Mouse (Mus musculus) cortical plate, adult 2 months (tissue): ENCODE results near the gene Phtf1. TPM values are rescaled to one million over a fixed set of nuclear protein-coding genes. Genes with fewer than 3 reads are reported as not detected.

Experiments
- H3K27ac ChIP-seq: fragments of 200-500 bp; 2 replicates; pipeline ENCODE4 v1.5.1; 2012; ENCODE audit warnings: low read length, control low read depth, inconsistent platforms; ENCODE audit not compliant: insufficient read depth
- H3K4me1 ChIP-seq: fragments of 200-500 bp; 2 replicates; pipeline ENCODE4 v1.6.1; 2011; ENCODE audit warnings: low read length; ENCODE audit not compliant: control insufficient read depth, insufficient read depth
- H3K4me3 ChIP-seq: fragments of 200-500 bp; 2 replicates; pipeline ENCODE4 v1.5.1; 2011; ENCODE audit warnings: mild to moderate bottlenecking, low read length, control low read depth; ENCODE audit not compliant: insufficient read depth
- CTCF ChIP-seq: fragments of 200-500 bp; IDR thresholded peaks from 2 replicates; pipeline ENCODE4 v1.5.1; 2011; ENCODE audit warnings: mild to moderate bottlenecking, control low read depth, low read length; ENCODE audit not compliant: insufficient read depth; ENCODE audit errors: extremely low read depth
- POLR2A ChIP-seq: fragments of 200-500 bp; IDR thresholded peaks from 2 replicates; pipeline ENCODE4 v1.6.1; 2011; ENCODE audit warnings: mild to moderate bottlenecking, low read length, control low read depth; ENCODE audit not compliant: insufficient read depth; ENCODE audit errors: extremely low read depth
- polyA plus RNA-seq: library from polyadenylated mRNA; depleted of rRNA; stranded (reverse); fragments of >200 nt; gene quantifications from 2 replicates; pipeline ENCODE4 v1.2.3, GENCODE M21; 2012; rRNA removed

Gene Phtf1
- polyA plus RNA-seq, 1 experiment: 25.3 TPM

DNA sequence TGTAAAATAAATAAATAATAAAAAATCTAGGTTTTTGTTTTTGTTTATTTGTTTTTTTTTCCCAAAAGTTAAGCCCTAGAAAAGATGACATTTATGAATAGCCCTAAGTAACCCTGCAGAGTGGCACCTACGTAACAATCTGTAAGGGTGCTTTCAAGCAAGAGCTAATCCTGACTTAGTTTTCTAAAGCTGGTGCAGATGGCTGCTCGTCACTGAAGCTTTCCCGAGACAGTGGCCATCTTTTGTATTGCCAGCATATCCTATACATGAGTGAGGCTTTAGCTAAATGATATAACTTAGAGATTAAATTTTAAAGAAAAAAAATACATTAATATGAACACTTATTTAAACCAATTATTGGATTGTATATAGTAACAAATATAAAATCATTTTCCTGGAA is 50.0 kb downstream of the Phtf1 start:
- Histone ChIP-seq H3K4me3 (no peak overlapping the region), H3K27ac (no peak overlapping the region), H3K4me1 (no peaks in the 10 kb centered on the region)
- TF ChIP-seq CTCF (no peak), POLR2A (no peak)

DNA sequence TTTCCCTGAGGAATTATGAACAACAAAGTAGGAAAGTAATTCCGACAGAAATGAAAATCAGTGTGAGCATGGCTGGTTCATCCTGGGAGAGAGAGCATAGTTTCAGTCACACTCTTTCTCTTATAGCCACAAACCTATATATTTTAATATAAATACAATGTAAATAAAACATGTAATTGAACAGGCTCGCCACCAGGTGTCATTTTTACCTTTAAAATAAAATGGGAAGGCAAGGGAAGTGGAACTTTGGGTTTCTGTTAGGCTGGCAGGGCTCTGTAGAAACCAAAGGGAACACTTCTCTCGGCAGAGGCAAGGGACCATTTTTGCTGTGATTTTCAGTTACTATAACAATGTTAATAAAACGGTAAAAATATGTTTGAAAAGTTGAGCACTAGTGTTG is 51.5 kb downstream of the Phtf1 start:
- H3K27ac ChIP-seq: no peak overlapping the region
- no peaks in the 10 kb centered on the region for H3K4me1 ChIP-seq
- H3K4me3 ChIP-seq: no peak overlapping the region
- TF ChIP-seq CTCF (no peak), POLR2A (no peak)

DNA sequence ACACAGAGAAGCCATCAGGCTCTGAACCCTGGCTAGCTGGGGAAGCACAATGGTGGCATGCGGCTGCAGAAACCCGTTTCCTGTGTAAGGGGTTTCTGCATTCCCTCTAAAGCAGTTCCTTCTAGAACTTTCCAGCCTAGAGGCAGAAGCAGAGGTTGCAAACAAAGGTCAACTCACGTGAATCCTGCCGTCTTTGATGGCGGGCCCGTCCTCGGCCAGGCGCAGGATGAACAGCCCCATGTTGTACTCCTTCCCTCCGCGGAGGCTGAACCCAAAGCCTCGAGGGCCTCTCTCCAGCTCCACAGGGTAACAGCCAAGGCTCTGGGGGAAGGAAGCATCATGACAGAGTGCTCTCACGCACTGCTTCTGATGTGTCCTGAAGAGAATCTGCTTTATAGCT is 52.2 kb downstream of the Phtf1 start:
- Histone ChIP-seq H3K27ac (no peak overlapping the region), H3K4me1 (no peaks in the 10 kb centered on the region), H3K4me3 (no peak overlapping the region)
- TF ChIP-seq POLR2A (no peak), CTCF (no peak)

DNA sequence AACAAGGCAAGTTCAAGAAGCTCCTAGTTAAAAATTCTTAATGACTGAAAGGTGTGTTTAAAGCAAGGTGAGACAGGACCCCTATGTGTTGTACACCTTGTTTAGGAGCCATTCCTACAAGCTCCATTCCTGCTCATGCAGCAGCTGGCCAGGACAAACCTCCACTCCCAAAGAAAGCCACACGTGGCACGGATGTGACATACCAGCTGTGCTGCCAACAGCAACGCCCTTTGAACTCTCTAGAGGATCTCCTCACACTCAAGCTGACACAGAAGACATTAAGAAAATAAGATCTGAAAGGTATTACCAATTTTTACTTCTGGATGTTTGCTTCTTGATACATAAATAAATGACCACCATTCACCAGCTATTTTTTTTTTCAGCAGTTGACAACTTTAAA is 59.0 kb downstream of the Phtf1 start:
- Histone ChIP-seq H3K4me1 (no peaks in the 10 kb centered on the region), H3K4me3 (no peak overlapping the region), H3K27ac (no peak overlapping the region)
- no peak for TF ChIP-seq CTCF
- TF ChIP-seq POLR2A: no peak

DNA sequence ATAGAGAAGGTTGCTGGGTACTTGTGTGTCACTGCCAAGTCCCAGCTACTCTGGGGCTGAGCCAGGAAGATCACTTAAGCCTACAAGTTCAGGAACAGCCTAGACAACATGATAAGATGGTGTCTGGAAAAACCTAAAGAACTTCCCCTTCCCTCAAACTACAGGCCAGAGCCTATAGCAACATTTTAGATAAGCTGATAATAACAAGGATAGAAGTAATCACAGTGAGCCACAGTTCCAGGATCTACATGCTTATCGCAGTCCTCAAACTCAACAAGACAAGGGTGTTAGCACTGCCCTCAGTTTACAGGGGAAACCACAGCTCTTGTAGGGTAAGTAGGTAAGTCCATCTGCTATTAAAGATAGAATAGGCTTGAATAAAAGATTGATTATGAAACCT is 64.2 kb downstream of the Phtf1 start:
- Histone ChIP-seq H3K27ac (no peak overlapping the region), H3K4me3 (no peak overlapping the region), H3K4me1 (no peaks in the 10 kb centered on the region)
- no peak for TF ChIP-seq POLR2A
- TF ChIP-seq CTCF: no peak

DNA sequence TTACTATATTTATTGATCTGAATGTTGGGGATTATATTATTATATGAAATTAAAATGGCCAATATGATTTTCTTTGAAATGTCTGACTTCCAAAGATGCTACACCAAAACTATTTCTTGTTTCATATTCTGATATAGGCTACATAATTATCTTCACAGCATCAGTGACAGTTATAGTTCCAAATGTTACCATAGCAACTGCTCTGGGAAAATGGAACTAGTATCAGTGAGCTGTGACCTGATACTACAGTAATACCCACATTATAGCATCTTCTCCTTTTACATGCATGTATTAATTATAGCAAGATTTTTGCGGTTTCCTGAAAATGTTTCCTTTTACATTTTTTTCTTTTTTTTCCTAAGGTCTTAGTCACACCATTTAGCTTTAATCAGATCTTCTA is 64.8 kb downstream of the Phtf1 start:
- Histone ChIP-seq H3K4me1 (no peaks in the 10 kb centered on the region), H3K27ac (no peak overlapping the region), H3K4me3 (no peak overlapping the region)
- no peak for TF ChIP-seq CTCF
- no peak for TF ChIP-seq POLR2A

DNA sequence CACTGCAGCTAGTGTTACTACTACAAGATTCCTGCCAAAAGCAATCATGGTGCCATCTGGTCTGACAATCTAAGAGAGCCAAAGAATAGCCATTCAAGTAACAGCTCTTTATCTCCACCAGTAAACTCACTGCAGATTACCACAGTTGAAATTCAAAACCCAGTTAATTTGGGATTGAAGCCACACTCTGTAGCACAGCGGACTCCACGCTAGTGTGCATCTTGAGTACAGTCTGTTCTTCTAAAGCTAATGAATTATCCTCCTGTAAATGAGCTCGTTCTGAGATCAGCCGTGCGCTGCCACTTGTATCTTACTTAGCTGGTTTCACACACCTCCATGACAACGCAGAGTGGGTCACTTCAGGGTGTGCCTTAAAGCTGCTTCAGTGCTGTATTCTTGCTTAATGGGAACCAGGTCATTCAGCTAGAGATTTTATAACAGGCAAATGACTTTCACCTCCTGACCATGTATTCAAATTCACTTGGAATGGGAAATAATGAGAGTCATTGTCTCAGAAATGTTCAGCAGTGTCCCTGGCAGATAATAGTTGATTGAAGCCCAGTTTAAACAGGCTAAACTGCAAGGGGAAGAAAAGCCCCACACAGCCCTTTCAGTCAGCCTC is 91.2 kb downstream of the Phtf1 start:
- Histone ChIP-seq H3K4me3 (no peak overlapping the region), H3K4me1 (no peaks in the 10 kb centered on the region), H3K27ac (no peak overlapping the region)
- TF ChIP-seq POLR2A (no peak), CTCF (no peak)

DNA sequence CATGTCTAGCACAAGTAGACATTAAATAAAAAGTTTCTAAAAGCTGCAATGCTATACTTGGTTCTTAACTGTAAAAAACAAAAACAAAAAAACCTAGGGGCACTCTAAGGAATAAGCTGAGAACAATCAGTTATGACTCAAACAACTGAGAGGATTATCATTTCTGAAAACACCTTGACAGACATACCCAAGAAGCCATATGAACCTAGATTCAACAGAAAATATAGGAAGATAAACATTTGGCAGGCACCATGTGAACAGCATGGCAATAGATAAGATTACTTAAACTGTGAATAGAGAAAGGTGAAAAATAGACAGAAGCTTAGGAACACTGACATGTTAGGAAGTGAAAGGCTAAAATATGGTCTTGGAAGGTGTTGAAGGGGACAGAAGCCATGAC is 101.5 kb downstream of the Phtf1 start:
- TF ChIP-seq CTCF: no peak
- TF ChIP-seq POLR2A: no peak
- Histone ChIP-seq H3K4me1 (no peaks in the 10 kb centered on the region), H3K4me3 (no peak overlapping the region), H3K27ac (no peak overlapping the region)

Other genes starting within 250 kb of the Phtf1 start
- gene Olfml3, start 230.1 kb upstream of the Phtf1 start, polyA plus RNA-seq: 14.3 and 14.5 TPM in 2 replicates
- gene Gm10964, start 228.7 kb upstream of the Phtf1 start, polyA plus RNA-seq: not detected in 2 replicates
- gene Hipk1, start 176.5 kb upstream of the Phtf1 start, polyA plus RNA-seq: 41.2 and 42.0 TPM in 2 replicates
- gene Dclre1b, start 158.7 kb upstream of the Phtf1 start, polyA plus RNA-seq: 5.8 and 6.6 TPM in 2 replicates
- 14.8 and 15.6 TPM in 2 replicates for gene Ap4b1, start 158.6 kb upstream of the Phtf1 start, polyA plus RNA-seq
- 0.09 and 0.40 TPM in 2 replicates for gene Gm43064, start 158.5 kb upstream of the Phtf1 start, polyA plus RNA-seq
- 3.0 and 4.1 TPM in 2 replicates for gene Bcl2l15, start 135.5 kb upstream of the Phtf1 start, polyA plus RNA-seq
- 1.3 and 1.4 TPM in 2 replicates for gene Ptpn22, start 108.3 kb upstream of the Phtf1 start, polyA plus RNA-seq
- 9.5 and 9.8 TPM in 2 replicates for gene Rsbn1, start 54.0 kb upstream of the Phtf1 start, polyA plus RNA-seq